8 mouse cellular contexts compared by ENCODE assay signal in genomic region chr1:86670279-86671038, GRCm38 (mm10). TPM values are rescaled to one million over a fixed set of nuclear protein-coding genes. Genes with fewer than 3 reads are reported as not detected.
DNase-seq lines count a peak whose midpoint lies in the region; ATAC-seq lines count a peak whose summit lies in the region.

TSS of gene Nppc (minus strand) at chr1:86670571.

- DNase-seq in adrenal gland, adult 2 months: peak; percentile 88
- peak; percentile 60 to 66 for DNase-seq in cerebellum, postnatal 36 days
- peak; percentile 20 to 56 for DNase-seq in gastrocnemius, adult 8-10 months (ENCODE audit: low spot score in 2 of 2)
- peak; percentile 87 for DNase-seq in intestine, embryonic 14.5 days (ENCODE audit: low spot score)
- DNase-seq in left cerebral cortex, adult 9 months (ENCODE audit: low spot score in 2 of 2): peak; percentile 55 to 85
- DNase-seq in right cerebral cortex, postnatal 36 days (ENCODE audit: low spot score in 2 of 2): peak; percentile 78 to 83
- no peak for DNase-seq in B cell, adult 2 months

- ATAC-seq in intestine, embryonic 14.5 days (replicated peaks; ENCODE audit: low FRiP score, low TSS enrichment, low read depth): peak; percentile 92
- peak; percentile 72 for ATAC-seq in megakaryocyte progenitor cell, adult 5-6 weeks (replicated peaks; ENCODE audit: poor library complexity)

- peaks cover 47% of the 10 kb centered on the region for H3K27me3 ChIP-seq in intestine, embryonic 14.5 days (replicated peaks; ENCODE audit: control insufficient read depth, insufficient read depth, low read length)

- H3K36me3 ChIP-seq in intestine, embryonic 14.5 days (ENCODE audit: control insufficient read depth, insufficient read depth, low read length): no peaks in the 10 kb centered on the region

- no peaks in the 10 kb centered on the region for H3K9me3 ChIP-seq in intestine, embryonic 14.5 days (ENCODE audit: control insufficient read depth, low read length)

- H3K4me1 ChIP-seq in intestine, embryonic 14.5 days (replicated peaks; ENCODE audit: control insufficient read depth, insufficient read depth, low read length): peaks cover 7% of the 10 kb centered on the region

- peak within 1 kb of the TSS; percentile 22; the same call in 1 of the 2 replicates for H3K9ac ChIP-seq in intestine, embryonic 14.5 days (ENCODE audit: low read length)

- H3K27ac ChIP-seq in intestine, embryonic 14.5 days (ENCODE audit: low read depth): no peak within 1 kb of the TSS

- H3K4me3 ChIP-seq in intestine, embryonic 14.5 days (ENCODE audit: low read depth, low read length): peak within 1 kb of the TSS; percentile 42

- WGBS in intestine, embryonic 14.5 days: 5% methylated on average over 58 of the region's 59 CpGs

- H3K4me2 ChIP-seq in intestine, embryonic 14.5 days (ENCODE audit: low read length): peak within 1 kb of the TSS; percentile 93

RNA-seq across cellular contexts. Expression of gene Nppc, which starts in this region (rescaled TPM):
- under 1 TPM in 1 of 2 experiments, not detected in 1; 0.55 TPM for total RNA-seq in adrenal gland, adult 2 months (2021)
- polyA plus RNA-seq in adrenal gland, adult 2 months (2012; rRNA removed): 0.44 and 0.45 TPM in 2 replicates
- under 1 TPM; 0.38 to 0.92 (median 0.48) TPM for total RNA-seq in gastrocnemius, adult 8-10 months (2022)
- 0.46 and 0.81 TPM in 2 replicates for polyA plus RNA-seq in intestine, embryonic 14.5 days (2014; fragmentation: Nextera tagmentation; extraction: Ambion mirVana)
- total RNA-seq in megakaryocyte progenitor cell, adult 5-6 weeks (2015): not detected in 2 replicates
- total RNA-seq in megakaryocyte progenitor cell, adult 5-6 weeks (2017): 0.41 TPM in 1 of 2 replicates, not detected in the other

Comparison
In these comparisons a context has a peak if more than half of its experiments do, and no peak if none do; other contexts are left out.
1. Peak in DNase-seq in adrenal gland, adult 2 months; RNA of the gene not detected or under 1 TPM.
2. Peak in DNase-seq in gastrocnemius, adult 8-10 months; RNA of the gene not detected or under 1 TPM.
3. Peak in DNase-seq, ATAC-seq, H3K4me3 ChIP-seq, H3K9ac ChIP-seq and H3K4me2 ChIP-seq in intestine, embryonic 14.5 days; RNA of the gene not detected or under 1 TPM.
4. Peak in ATAC-seq in megakaryocyte progenitor cell, adult 5-6 weeks; RNA of the gene not detected or under 1 TPM.
5. DNase-seq: peak in cerebellum, postnatal 36 days (2 of 2), left cerebral cortex, adult 9 months (2 of 2) and right cerebral cortex, postnatal 36 days (2 of 2); none in B cell, adult 2 months (0 of 2).